Mouse (Mus musculus): ENCODE measurements around the gene Slc25a33.

Gene Slc25a33

GRCm38 (mm10) chr4:149794966-149795477 lies 20.9 kb upstream of the Slc25a33 start:
- DNase-seq (ENCODE audit: low read depth, low spot score) = no peak

GRCm38 (mm10) chr4:149794010-149794338 lies 19.9 kb upstream of the Slc25a33 start:
- DNase-seq (ENCODE audit: low read depth, low spot score) = peak; percentile 62

DNA sequence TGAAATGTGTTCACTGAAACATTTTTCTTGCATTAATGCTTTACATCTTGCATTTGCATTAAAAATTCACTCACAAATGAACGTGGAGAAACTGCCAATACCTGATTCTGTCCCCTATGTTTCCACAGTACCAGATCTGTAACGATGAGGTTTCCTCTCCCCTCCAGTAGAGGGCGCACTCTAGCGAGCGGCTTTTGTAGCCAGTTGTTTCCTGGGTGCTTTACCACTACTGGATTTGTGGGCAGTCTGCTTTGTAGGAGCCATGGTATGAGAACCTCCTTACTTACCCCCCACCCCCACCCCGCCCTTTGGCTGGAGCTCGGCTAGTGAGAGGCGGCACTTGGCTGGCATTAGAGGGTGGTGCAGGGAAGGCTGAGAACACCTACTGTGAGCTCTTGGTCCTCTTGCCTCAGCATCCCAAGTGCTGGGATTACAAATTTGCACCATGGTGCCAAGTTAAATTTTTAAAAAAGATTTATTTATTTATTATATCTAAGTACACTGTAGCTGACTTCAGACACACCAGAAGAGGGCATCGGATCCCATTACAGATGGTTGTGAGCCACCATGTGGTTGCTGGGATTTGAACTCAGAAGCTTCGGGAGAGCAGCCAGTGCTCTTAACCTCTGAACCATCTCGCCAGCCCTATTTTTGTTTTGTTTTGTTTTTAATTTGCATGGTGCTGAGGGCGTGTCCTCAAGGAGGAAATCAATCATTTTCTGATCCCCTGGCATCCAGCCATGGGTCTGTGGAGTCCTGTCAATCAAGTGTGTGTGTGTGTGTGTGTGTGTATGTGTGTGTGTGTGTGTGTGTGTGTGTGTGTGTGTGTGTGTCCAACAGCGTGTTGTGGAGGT lies 19.3 kb upstream of the Slc25a33 start:
- no peak for DNase-seq (ENCODE audit: low read depth, low spot score)

- DNase-seq (ENCODE audit: low read depth, low spot score) = peak; percentile 52
Measured at GRCm38 (mm10) chr4:149792159-149792800, 18.2 kb upstream of the Slc25a33 start.

- DNase-seq (ENCODE audit: low read depth, low spot score) = no peak
Measured at GRCm38 (mm10) chr4:149791470-149791869, 17.4 kb upstream of the Slc25a33 start.

- no peak for DNase-seq (ENCODE audit: low read depth, low spot score)
Measured at GRCm38 (mm10) chr4:149790969-149791368, 16.9 kb upstream of the Slc25a33 start.

DNA sequence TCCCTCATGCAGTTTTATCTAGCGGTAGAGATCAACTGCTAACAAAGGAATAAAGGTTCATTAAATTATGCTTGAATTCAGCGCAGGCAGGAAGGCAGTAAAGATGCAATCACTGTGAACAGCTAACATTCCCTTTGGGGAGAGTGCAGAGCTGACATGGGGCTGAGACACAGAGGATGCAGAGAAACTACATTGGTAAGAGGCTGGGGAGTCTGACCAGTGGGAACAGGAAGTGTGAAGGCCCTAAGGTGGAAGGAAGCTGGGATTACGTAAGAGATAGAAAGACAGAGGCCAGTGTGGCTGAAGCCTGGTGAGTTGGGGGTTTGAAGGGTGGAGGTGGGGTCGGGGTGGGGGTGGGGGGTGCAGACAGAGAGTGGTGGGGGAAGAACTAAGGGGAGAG lies 16.5 kb upstream of the Slc25a33 start:
- no peak for DNase-seq (ENCODE audit: low read depth, low spot score)

GRCm38 (mm10) chr4:149789421-149790194 lies 15.5 kb upstream of the Slc25a33 start:
- no peak for DNase-seq (ENCODE audit: low read depth, low spot score)

- no peak for DNase-seq (ENCODE audit: low read depth, low spot score)
Measured at GRCm38 (mm10) chr4:149784901-149785300, 10.8 kb upstream of the Slc25a33 start.

DNA sequence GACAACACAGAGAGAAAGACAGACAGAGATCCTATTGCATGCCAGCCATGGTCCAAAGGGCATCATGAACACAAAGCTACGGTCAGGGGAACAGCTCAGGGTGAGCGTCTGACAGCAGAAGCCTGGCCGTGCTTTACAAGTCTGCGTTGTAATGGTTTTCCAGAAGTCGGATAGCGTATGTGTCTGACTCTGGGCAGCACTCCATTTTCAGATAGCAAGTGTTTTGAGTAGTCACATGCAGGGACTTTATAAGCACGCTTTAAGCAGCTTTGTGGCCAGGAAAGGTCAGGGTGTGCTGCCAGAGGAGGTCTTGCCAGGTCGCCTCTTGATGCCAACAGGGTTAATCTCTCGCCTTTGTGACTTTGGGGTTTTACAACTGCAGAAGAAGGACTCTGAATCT lies 10.3 kb upstream of the Slc25a33 start:
- no peak for DNase-seq (ENCODE audit: low read depth, low spot score)

DNA sequence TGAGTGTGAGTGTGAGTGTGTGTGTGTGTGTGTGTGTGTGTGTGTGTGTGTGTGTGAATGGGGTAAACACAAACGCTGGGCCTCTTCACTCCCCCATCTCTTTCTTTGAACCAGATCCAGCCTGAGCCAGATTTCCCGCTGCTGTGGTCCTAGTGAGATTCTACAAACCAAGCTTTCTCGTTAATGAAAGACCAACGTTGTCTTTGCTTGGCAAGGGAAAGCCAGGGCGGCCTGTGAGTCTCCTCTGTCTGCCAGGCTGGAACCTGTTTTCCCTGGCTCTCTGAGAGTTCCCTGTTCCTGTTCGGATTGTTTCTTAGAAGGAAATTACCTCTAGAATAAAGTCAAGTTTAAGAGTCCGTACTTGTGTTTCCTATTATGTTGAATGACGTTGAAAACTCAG lies 8.9 kb upstream of the Slc25a33 start:
- DNase-seq (ENCODE audit: low read depth, low spot score) = no peak

- DNase-seq (ENCODE audit: low read depth, low spot score) = no peak
Measured at GRCm38 (mm10) chr4:149780565-149781356, 6.7 kb upstream of the Slc25a33 start.

- no peak for DNase-seq (ENCODE audit: low read depth, low spot score)
Measured at GRCm38 (mm10) chr4:149779966-149780365, 5.9 kb upstream of the Slc25a33 start.

DNA sequence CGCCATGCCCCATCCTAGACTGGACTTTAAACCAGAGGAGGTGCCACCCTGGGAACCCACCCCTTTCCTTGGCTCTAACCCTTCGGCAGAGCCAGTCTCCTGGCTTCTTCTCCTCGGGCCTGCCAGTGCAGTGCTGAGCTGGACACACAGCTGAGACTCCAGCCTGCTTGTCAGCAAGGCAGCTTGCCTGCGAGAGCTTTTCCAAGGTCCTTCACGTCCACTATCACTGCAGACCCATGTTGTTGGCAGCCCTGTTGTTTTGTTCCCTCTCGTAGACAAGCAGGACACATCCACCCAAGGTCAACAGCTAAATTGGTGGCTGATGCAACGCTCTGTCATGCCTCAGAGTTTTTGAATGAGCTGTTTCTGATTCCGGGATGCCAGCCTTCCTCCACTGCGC lies 3.0 kb upstream of the Slc25a33 start:
- no peak for DNase-seq (ENCODE audit: low read depth, low spot score)

DNA sequence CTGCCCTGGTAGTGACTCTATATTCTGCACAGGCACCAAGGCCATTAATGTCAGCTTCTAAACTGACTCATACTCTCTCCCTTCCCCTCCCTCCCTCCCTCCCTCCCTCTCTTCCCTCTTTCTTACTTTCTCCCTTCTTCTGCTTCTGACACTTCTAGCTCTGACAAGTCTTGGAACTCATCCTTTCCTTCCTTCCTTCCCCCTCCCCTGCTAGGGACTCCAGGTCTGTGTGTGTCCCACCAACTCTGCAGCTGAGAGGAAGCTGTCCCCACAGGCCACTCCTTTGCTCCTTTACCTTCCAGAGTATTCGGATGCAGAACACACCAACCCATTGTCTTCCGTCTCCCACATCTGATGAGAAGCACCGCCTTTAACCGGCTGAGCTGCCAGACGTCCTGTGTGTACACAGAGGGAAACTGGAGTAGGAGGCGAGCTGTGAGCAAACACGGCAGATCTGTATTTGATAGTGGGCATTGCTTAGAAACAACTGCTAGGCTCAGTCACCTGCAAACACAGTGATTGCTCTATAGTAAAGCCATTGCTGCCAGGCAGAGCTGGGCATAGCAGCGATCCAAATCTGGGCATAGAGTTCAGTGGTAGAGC lies 1.8 kb upstream of the Slc25a33 start:
- no peak for DNase-seq (ENCODE audit: low read depth, low spot score)

DNA sequence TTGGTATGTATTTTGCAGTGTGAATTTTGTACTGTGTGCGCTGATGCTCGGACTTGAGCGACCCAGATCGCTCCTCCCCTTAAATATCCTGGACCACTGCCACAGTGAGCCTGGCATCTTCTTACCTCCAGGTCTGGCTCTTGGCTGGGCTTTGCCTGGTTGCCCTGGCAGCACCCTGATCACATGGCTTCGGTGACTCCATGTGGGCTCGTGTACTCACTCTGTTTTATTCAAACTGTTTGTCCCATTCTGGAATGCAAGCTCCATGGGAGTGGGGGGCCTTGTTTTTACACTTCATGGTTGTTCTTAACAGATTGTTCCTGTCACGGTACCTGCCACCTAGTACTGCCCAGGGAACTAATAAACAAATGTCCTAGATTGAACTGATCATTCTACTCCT lies 1.3 kb upstream of the Slc25a33 start:
- DNase-seq (ENCODE audit: low read depth, low spot score) = no peak

DNA sequence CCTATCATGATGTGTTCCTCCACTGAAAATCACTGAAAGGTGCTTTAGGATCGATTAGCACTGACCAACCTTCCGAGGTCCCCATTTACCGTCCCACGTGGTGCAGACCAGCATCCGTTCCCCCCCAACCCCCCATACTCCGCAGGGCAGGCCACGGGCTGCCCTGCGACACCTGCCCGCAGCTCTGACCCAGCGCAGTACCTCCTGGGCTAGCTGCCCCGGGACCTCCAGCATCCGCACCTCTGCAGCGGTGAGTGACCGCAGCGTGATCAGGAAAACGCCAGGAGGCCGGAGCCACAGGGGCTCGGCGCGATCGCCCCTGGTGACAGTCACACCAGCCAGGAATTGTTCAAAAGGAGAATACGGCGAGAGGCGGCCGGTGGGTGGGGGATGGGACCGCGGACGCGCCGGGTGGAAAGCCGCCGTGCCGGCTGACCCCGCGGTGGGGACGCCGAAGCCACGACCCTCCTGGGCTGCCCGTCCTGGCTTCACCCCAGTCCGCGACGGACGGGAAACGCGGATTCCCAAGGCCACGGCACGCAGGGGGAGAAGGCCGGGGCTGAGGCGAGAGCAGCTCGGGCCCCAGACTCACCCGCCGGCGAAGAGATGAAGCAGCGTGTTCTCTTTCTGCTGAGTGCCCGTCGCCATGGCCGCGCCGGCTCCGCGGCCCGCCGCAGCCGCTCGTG lies 526 bp downstream of the Slc25a33 start:
- DNase-seq (ENCODE audit: low read depth, low spot score) = no peak

DNA sequence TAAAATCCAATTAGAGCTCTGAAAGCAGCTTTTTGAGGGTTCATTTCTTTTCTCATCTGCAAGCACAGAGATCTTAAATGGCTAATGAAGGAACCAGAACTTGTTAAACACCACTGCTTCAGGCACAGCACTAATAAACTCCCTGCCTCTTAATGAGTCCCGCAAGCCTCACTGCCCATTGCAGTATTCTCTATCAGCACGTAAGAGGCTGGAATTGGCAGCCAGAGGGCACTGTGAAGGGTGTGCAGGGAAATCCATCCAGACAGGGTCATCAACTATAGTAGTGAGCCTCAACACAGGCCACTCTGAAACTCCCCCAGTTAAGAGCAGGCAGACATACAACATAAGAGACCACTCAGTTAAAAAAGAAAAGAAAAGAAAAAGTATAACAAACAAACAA lies 1.7 kb downstream of the Slc25a33 start:
- DNase-seq (ENCODE audit: low read depth, low spot score) = no peak

DNA sequence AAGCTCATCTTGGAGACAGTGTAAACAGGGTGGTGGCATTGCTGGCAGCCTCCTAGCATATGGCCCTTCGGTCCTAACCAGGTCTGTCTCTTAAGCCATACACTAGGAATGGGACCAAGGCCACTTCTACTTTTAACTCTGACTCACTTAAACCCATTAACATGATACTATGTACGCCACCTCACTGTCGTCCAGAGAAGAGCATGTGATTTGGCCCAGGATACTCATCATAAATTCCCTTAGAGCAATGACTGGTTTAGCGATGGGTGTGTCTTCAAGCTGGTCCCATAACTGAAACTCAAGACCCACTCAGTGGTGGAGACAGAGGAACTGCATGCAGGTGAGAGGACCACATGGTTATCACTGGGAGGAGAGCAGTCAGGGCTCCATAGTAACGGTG lies 8.9 kb downstream of the Slc25a33 start:
- DNase-seq (ENCODE audit: low read depth, low spot score) = no peak

DNA sequence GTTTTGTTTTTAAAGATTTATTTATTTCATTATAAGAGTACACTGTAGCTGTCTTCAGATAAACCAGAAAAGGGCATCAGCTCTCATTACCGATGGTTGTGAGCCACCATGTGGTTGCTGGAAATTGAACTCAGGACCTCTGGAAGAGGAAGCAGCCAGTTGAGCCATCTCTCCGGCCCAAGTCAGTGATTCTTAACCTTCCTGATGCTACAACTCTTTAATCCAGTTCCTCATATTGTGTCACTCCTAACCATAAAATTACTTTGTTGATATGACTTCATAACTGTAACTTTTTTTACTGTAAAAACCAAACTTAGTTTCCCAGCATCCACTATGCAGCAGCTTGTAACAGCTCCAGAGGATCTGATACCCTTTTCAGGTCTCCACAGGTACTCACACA lies 10.7 kb downstream of the Slc25a33 start:
- DNase-seq (ENCODE audit: low read depth, low spot score) = no peak

DNA sequence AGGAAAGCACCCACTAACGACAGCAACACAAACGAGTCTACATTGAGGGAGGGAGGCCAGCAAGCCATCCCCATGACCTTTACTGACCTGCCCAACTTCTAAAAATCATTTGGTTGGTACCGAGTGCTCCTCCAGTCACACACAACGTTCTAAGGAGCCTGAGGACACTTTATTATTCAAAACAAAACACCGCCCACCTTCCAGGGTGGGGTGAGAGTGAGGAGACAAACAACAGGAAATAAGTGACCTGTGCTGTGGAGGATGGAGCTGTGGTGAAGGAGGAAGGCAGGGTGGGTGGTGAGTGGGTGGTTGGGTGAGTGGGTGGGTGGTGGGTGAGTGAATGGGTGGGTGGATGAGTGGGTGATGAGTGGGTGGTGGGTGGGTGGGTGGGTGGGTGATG lies 14.6 kb downstream of the Slc25a33 start:
- DNase-seq (ENCODE audit: low read depth, low spot score) = no peak
